Mouse (Mus musculus): ENCODE measurements around the gene Mfap1a.
"Not testable (repeated sequence)": the region's sequence is repeated elsewhere in the genome, so short reads cannot be mapped to it uniquely, and the experiment has no call there.

The Mfap1a gene

DNA sequence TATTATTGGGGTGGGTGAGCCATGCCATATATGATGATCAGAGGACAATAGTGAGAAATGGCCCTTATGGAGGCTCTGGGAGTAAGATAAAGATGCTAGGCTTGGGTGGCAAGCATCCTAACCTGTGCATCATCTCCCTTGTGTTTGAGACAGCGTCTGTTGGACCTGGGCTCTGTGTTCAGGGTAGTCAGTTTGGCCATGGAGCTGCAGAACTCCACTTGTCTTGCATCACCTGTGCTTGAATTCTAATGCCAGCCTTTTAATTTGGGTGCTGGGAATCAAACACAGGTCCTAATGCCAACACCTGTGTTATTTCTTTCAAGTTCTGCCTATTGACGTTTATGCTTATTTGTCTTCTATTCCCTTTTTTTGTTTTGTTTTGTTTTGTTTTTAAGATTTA is 31.2 kb downstream of the Mfap1a start:
- ATAC-seq (ENCODE audit: low TSS enrichment): not testable (repeated sequence)

GRCm38 (mm10) chr2:121474180-121474535 is 32.3 kb downstream of the Mfap1a start:
- no peak for ATAC-seq (ENCODE audit: low TSS enrichment)

- ATAC-seq (ENCODE audit: low TSS enrichment): peak; percentile 99
These were observed 32.9 kb downstream of the Mfap1a start, which contains the start of gene Mfap1b for GRCm38 (mm10) chr2:121473301-121474179. Gene Mfap1b, minus strand, starts transcription at chr2:121474067.

DNA sequence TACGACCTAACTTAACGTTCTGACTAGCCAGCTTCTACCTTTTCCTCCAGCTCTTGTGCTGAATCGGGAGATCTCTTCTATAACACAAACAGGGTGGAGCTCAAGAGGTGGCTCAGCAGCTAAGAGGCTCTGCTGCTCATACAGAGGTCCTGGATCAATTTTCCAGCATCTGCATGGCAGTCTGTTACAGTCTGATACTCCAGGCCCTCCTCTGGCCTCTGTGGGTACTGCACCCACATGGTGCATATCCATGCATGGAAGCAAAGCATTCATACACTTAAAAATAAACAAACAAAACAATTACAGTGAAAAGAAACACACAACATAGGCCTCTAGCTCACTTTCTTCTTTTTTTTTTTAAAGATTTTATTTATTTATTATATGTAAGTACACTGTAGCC is 33.7 kb downstream of the Mfap1a start:
- not testable (repeated sequence) for ATAC-seq (ENCODE audit: low TSS enrichment)

DNA sequence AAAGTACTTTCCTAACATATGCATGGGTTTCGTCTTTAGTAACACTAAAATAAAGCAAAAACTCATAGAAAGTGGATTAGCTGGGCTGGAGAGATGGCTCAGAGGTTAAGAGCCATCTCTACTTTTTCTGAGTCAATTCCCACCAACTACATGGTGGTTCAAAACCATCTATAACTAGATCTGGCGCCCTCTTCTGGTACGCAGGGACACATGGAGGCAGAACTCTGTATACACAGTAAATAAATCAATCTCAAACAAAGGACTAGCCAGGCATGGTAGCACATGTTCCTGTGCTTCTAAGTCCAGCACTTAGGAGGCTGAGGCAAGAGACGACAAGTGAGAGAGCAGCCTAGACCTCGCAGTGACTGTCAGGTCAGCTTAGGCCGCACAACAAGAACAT is 37.5 kb downstream of the Mfap1a start:
- not testable (repeated sequence) for ATAC-seq (ENCODE audit: low TSS enrichment)

GRCm38 (mm10) chr2:121460071-121460470 is 46.4 kb downstream of the Mfap1a start:
- no peak for ATAC-seq (ENCODE audit: low TSS enrichment)

- ATAC-seq (ENCODE audit: low TSS enrichment): peak; percentile 90
These were observed 49.5 kb downstream of the Mfap1a start, which contains the start of gene Serinc4 for GRCm38 (mm10) chr2:121456692-121457642. Gene Serinc4, minus strand, starts transcription at chr2:121456781.

DNA sequence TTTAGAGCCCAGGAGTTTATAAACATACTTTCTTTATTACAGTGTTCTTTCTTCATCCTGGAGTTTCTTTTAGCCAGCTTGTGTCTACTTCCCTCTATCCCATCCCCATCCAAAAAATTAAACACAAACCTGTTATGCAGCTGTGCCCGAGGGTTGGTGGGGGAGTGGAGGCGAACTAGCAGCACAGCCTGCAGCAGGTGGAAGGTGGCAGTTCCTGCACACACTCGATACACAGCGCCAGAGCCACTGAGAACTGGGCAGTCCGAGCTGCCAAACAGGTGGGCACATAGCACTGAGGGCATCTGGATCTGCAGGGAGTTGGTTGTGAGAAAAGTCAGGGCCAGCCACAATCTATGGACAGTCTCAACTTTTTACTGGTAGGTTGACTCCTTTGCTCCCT is 50.9 kb downstream of the Mfap1a start:
- no peak for ATAC-seq (ENCODE audit: low TSS enrichment)

DNA sequence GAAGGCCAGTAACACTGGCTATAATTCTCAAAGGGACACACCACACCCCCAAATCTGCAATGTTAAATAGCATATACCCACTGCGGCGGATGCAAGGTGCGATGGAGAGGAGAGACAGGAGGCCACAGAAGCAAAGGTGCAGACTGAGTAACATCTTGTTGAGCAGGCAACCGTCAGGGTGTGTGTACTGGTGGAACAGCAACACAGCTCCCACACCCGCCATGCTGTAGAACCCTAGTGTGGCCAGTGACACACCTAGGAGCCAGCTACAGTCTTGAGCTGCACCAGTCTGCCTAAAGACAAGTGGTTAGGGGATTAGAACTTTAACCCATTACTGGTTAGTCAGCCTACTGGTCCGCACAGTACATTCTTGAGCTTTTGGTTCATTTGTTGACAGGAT is 52.5 kb downstream of the Mfap1a start:
- ATAC-seq (ENCODE audit: low TSS enrichment): no peak

- no peak for ATAC-seq (ENCODE audit: low TSS enrichment)
These were observed 53.5 kb downstream of the Mfap1a start, which contains the start of gene Hypk for GRCm38 (mm10) chr2:121452990-121453389. Gene Hypk, plus strand, starts transcription at chr2:121453290.

DNA sequence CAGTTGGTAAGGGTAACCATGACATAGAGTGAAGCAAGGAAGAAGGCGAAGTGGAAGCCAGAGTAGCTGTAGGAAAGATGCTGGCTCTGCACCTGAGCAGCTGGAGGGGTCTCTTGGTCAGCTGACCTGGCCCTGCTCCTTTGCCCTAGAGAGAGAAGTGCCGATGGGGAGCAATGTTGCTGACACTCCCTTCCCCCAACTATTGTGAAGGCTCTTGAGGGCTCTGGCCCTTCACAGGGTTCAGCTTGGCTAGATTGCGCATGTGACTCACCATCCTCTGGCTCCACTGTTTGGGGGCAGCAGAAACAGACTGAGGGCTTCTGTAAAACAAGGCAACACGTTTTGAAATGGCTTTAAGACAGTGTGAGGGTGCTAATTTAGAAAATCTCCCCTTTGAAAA is 54.1 kb downstream of the Mfap1a start:
- no peak for ATAC-seq (ENCODE audit: low TSS enrichment)

DNA sequence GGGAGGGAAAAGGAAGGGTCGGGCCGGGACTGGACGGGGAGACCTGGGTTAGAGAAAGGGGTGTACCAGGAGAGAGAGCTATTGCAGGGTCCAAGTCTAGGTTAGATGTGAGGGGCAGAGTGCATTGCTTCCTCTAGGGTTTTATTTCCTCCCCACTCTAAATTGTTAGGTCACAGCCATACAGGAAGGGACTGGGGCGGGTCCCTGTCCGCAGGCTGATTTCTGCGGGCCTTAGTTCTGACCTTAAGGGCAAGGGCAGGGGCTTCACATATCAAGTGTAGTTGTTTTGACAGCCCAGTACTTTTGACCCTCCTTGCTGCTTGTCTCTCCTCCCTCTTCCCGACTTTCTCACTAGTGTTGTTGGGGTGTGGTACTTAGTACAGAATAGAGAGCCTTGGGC is 56.4 kb downstream of the Mfap1a start:
- ATAC-seq (ENCODE audit: low TSS enrichment): no peak

- peak; percentile 13 for ATAC-seq (ENCODE audit: low TSS enrichment)
These were observed 56.9 kb downstream of the Mfap1a start for GRCm38 (mm10) chr2:121449545-121450011.

DNA sequence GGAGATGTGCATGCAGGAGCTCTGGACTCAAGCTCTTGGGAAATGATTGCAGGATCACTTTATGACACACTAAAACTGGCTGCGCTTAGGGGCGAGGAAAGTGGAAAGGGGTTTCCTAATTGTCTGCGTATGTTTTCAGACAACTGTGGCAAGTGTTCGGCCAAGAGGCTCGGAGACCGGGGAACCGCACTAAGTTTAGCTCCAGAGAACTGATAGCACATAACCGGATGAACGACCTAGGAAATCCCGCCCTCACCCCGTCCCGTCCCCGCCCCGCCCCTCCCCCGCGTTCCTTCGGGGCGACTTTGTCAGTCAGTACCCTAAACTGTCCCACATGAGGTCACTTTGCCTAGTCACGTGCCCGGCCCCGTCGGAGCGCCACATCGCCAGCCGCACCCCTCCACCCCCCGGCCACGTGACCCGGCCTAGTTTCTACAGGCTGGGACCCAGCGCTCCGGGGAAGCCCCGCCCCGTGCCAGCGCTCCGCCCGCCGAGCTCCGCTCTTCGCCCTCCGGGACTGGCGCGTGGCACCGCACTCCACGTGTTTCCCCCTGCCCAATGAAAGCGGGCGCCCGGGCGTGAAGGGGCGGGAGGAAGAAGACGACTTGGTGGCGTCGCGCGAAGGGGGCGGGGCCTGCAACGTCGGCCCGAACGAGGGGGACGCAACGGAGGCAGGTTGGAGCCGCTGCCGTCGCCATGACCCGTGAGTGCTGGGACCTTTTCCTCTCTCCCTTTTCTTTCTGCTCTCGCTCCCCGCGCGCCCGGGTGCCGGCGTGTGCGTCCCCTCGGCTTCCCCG is 57.5 kb downstream of the Mfap1a start, which contains the start of gene Serf2:
Gene Serf2, plus strand, starts transcription at position 457 of the 797 bp plus-strand sequence.
- peak; percentile 95 for ATAC-seq (ENCODE audit: low TSS enrichment)

GRCm38 (mm10) chr2:121448136-121448535 is 58.3 kb downstream of the Mfap1a start:
- no peak for ATAC-seq (ENCODE audit: low TSS enrichment)

- ATAC-seq (ENCODE audit: low TSS enrichment): no peak
These were observed 59.5 kb downstream of the Mfap1a start for GRCm38 (mm10) chr2:121447006-121447405.

DNA sequence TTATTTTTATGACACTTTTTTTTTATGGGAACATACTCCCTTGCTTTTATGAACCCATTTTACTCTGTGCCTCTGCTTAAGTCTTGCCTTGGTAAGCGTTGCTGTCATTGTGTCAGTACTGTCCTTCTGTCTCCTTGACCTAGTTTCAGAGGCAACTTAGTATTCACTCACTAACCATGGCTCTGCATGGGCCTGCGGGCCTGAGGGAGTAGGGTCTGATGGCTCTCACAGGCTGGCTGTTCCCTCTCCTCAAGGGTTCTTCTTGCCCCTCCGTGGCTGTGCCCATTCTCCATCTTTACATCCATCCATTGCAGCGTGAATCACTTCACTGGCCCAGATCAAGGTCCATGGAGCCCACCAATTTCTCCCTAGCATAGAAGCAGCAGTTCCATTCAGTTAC is 60.0 kb downstream of the Mfap1a start:
- no peak for ATAC-seq (ENCODE audit: low TSS enrichment)

DNA sequence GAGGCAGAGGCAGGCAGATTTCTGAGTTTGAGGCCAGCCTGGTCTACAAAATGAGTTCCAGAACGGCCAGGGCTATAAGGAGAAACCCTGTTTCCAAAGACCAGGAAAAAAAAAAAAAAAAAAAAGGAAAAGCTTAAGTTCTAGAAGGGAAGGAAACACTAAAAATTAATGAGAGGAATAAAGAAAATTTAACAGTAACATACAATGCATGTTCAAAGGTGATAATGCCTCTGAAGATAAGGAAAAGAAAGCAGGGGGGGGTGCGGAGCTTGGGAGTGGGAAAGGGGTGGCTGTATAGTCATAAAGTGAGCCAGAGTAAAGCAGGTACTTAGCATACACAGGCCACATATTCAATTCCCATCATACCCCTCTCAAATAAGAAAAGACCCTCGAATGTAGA is 61.3 kb downstream of the Mfap1a start:
- ATAC-seq (ENCODE audit: low TSS enrichment): no peak

DNA sequence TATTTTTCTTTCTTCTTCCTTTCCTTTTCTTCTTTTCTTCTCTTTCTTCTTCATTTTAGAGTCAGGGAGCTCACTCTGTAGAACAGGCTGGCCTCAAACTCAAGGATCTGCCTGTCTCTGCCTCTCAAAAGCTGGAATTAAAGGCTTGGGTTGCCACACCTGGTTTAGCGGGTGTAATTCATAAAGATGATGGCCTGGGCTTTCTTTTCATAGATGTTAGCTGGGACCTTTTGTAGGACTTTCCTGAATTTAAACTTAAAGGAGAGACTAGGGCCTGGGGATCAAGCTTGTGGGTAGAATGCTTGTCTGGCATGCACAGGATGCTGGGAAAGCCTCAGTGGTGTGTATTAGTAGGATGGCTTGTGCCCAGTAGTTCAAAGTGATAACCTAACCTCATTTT is 62.3 kb downstream of the Mfap1a start, which contains the start of gene Ell3:
Gene Ell3, minus strand, starts transcription at position 101 of the 400 bp plus-strand sequence.
- no peak for ATAC-seq (ENCODE audit: low TSS enrichment)

- ATAC-seq (ENCODE audit: low TSS enrichment): no peak
These were observed 63.5 kb downstream of the Mfap1a start for GRCm38 (mm10) chr2:121443068-121443349.

All from frontal cortex, adult (tissue).